Mouse (Mus musculus) spleen, adult 2 months (tissue): ENCODE results near the gene Gm20388.

ENCODE experiments used
- CTCF ChIP-seq: fragments of 200-500 bp; IDR thresholded peaks from 2 replicates; pipeline ENCODE4 v1.5.1; 2011; ENCODE audit warnings: mild to moderate bottlenecking, inconsistent platforms; ENCODE audit not compliant: insufficient read depth, insufficient read length, insufficient replicate concordance; ENCODE audit errors: extremely low read depth
- POLR2A ChIP-seq: fragments of 200-500 bp; IDR thresholded peaks from 2 replicates; pipeline ENCODE4 v1.6.1; 2011; ENCODE audit warnings: low read depth, low read length, inconsistent platforms

- TF ChIP-seq POLR2A (no peak), CTCF (no peak)
Observed at GRCm38 (mm10) chr8:120324555-120324954, 413.9 kb downstream of the Gm20388 start.
